Mouse (Mus musculus) stomach, embryonic 16.5 days (tissue): ENCODE results near the gene Plcb2. TPM values are rescaled to one million over a fixed set of nuclear protein-coding genes. Genes with fewer than 3 reads are reported as not detected.

Experiments used
- ATAC-seq: fragments of 200-750 bp; cut with Nextera tagmentation; 2 replicates; pipeline ENCODE4 v1.8.0; 2017; ENCODE audit warnings: moderate number of reproducible peaks, moderate TSS enrichment; ENCODE audit not compliant: insufficient read depth, low FRiP score
- H3K27ac ChIP-seq: fragments of 300-500 bp; sonication (generic); 2 replicates; pipeline ENCODE4 v1.5.1; 2014; ENCODE audit warnings: low read length
- H3K27me3 ChIP-seq: fragments of 300-500 bp; sonication (generic); 2 replicates; pipeline ENCODE4 v1.6.1; 2014; ENCODE audit warnings: low read length, control low read depth, mixed read lengths; ENCODE audit not compliant: control insufficient read depth, insufficient read depth
- H3K36me3 ChIP-seq: fragments of 300-500 bp; sonication (generic); 2 replicates; pipeline ENCODE4 v1.6.1; 2014; ENCODE audit warnings: low read length; ENCODE audit not compliant: control insufficient read depth, insufficient read depth
- H3K4me1 ChIP-seq: fragments of 300-500 bp; sonication (generic); 2 replicates; pipeline ENCODE4 v1.6.1; 2014; ENCODE audit warnings: low read length, control low read depth, mixed read lengths; ENCODE audit not compliant: control insufficient read depth, insufficient read depth
- H3K4me2 ChIP-seq: fragments of 300-500 bp; sonication (generic); 2 replicates; pipeline ENCODE4 v1.6.1; 2014; ENCODE audit warnings: low read depth, low read length, mixed read lengths
- H3K4me3 ChIP-seq: fragments of 300-500 bp; sonication (generic); replicated peaks from 2 replicates; pipeline ENCODE4 v1.5.1; 2014; ENCODE audit warnings: mild to moderate bottlenecking, low read length
- H3K9ac ChIP-seq: fragments of 300-500 bp; sonication (generic); 2 replicates; pipeline ENCODE4 v1.6.1; 2014; ENCODE audit warnings: low read length
- H3K9me3 ChIP-seq: fragments of 300-500 bp; sonication (generic); replicated peaks from 2 replicates; pipeline ENCODE4 v1.6.1; 2016; ENCODE audit warnings: low read length, control low read depth; ENCODE audit not compliant: control insufficient read depth
- WGBS: fragments of 180-500 bp; shearing (Covaris S2); extraction: QIAGEN DNeasy Blood & Tissue Kit; methylation state at CpG from one replicate; pipeline ENCODE4 v1.1.7; 2014; 5-methylcytosine and 5-hydroxymethylcytosine counted together
- polyA plus RNA-seq: library from polyadenylated mRNA; unstranded; fragments of >200 nt; fragmentation: Nextera tagmentation; extraction: Ambion mirVana; gene quantifications from 2 replicates; pipeline ENCODE4 v1.2.1, GENCODE M21; 2015

Gene Plcb2
- polyA plus RNA-seq, 1 experiment from 2014 or later: 1.4 TPM

GRCm38 (mm10) chr2:118673686-118674465 lies 54.4 kb downstream of the Plcb2 start:
- no peak overlapping the region for H3K9ac ChIP-seq
- no peak overlapping the region for H3K4me2 ChIP-seq
- H3K27ac ChIP-seq: no peak overlapping the region
- no peak for ATAC-seq
- H3K9me3 ChIP-seq: no peaks in the 10 kb centered on the region
- H3K27me3 ChIP-seq: peaks cover 32% of the 10 kb centered on the region
- no peaks in the 10 kb centered on the region for H3K36me3 ChIP-seq
- no peak overlapping the region for H3K4me3 ChIP-seq
- H3K4me1 ChIP-seq: peaks cover 10% of the 10 kb centered on the region
- WGBS: 29% methylated on average over 15 of the region's 15 CpGs

DNA sequence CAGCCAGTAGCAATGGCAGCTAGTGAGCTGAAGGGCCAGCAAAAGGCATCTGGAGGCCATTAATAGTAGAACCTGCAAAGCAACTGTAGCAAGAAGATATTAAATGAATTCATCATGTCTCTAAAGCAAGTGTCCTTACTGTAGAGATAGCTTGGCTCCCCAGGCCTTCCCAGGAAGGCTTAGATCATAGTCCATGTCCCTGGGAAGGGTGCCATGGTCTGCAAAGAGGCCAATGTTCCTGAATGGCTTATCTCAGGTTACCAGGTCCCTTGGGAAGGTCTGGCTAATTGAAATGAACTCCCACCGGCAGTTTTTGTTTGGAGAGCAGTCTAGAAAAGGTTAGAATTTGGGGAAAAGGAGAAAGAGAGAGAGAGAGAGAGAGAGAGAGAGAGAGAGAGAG lies 56.5 kb downstream of the Plcb2 start:
- 67% methylated on average over 1 of the region's 1 CpGs for WGBS
- H3K4me3 ChIP-seq: no peak overlapping the region
- H3K4me2 ChIP-seq: no peak overlapping the region
- no peaks in the 10 kb centered on the region for H3K36me3 ChIP-seq
- H3K27me3 ChIP-seq: peaks cover 17% of the 10 kb centered on the region
- H3K9me3 ChIP-seq: no peaks in the 10 kb centered on the region
- H3K9ac ChIP-seq: no peak overlapping the region
- H3K27ac ChIP-seq: no peak overlapping the region
- ATAC-seq: no peak
- H3K4me1 ChIP-seq: 0 out of 2 replicates have a peak, but pooled peaks cover 5% of the 10 kb centered on the region

DNA sequence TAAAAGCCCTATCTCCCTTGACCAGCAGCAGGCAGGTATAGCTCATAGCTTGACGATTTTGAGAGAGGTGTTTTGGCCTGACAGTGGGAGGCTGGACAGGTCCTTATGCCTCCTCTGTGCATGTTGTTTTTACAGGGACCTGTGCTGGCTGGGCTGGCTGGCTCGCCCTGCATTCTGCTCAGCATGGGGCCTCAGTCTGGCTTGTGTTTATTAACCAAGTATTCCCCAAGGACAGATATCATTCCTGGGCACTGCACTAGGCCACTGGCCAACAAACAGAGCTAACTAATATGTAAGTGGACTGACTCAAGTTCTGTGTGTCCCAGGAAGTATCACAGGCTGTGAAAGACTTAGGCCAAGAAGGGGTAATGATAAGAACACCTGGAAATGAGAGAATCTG lies 58.5 kb downstream of the Plcb2 start:
- Histone ChIP-seq H3K9me3 (no peaks in the 10 kb centered on the region), H3K4me1 (0 out of 2 replicates have a peak, but pooled peaks cover 2% of the 10 kb centered on the region), H3K27me3 (peaks cover 6% of the 10 kb centered on the region; the same call in 1 of the 2 replicates), H3K27ac (no peak overlapping the region), H3K4me2 (no peak overlapping the region), H3K4me3 (no peak overlapping the region), H3K36me3 (no peaks in the 10 kb centered on the region), H3K9ac (no peak overlapping the region)
- 23% methylated on average over 2 of the region's 2 CpGs for WGBS
- ATAC-seq: peak; percentile 32; the same call in 1 of the 2 replicates

DNA sequence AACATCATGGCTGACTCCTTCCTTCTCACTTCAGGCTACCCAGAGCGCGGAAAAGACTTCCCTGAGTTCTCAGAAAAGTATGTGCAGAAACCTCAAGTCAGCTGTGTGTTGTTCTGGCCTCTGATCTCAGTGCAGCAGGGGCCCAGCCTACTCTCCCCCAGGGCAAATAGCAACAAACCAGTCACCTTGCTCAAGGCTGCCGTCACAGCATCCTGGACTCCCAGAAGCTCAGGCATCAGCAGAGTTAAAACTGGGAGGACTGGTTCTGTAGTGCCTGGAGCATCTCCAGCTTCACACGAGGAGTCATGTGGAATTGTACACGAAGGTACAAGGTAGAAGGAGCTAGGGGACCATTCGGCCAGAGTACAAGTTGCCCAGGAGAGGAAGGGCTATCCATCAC lies 59.0 kb downstream of the Plcb2 start:
- no peak for ATAC-seq
- peaks cover 6% of the 10 kb centered on the region for H3K4me1 ChIP-seq
- H3K4me3 ChIP-seq: no peak overlapping the region
- H3K4me2 ChIP-seq: no peak overlapping the region
- H3K27ac ChIP-seq: peak overlapping the region; percentile 33; the same call in 1 of the 2 replicates
- H3K9ac ChIP-seq: no peak overlapping the region
- peaks cover 4% of the 10 kb centered on the region; the same call in 1 of the 2 replicates for H3K27me3 ChIP-seq
- 61% methylated on average over 6 of the region's 6 CpGs for WGBS
- H3K36me3 ChIP-seq: no peaks in the 10 kb centered on the region
- no peaks in the 10 kb centered on the region for H3K9me3 ChIP-seq

- no peak overlapping the region for H3K27ac ChIP-seq
- H3K27me3 ChIP-seq: no peaks in the 10 kb centered on the region
- H3K4me3 ChIP-seq: no peak overlapping the region
- no peak overlapping the region for H3K4me2 ChIP-seq
- ATAC-seq: no peak
- H3K9me3 ChIP-seq: no peaks in the 10 kb centered on the region
- WGBS: 52% methylated on average over 5 of the region's 5 CpGs
- no peak overlapping the region for H3K9ac ChIP-seq
- peaks cover 22% of the 10 kb centered on the region for H3K4me1 ChIP-seq
- H3K36me3 ChIP-seq: no peaks in the 10 kb centered on the region
These were observed 61.1 kb downstream of the Plcb2 start for GRCm38 (mm10) chr2:118667181-118667580.

GRCm38 (mm10) chr2:118665616-118666015 lies 62.6 kb downstream of the Plcb2 start:
- Histone ChIP-seq H3K27ac (no peak overlapping the region), H3K4me3 (no peak overlapping the region), H3K9me3 (no peaks in the 10 kb centered on the region), H3K27me3 (no peaks in the 10 kb centered on the region), H3K36me3 (no peaks in the 10 kb centered on the region), H3K9ac (no peak overlapping the region), H3K4me1 (peaks cover 22% of the 10 kb centered on the region), H3K4me2 (no peak overlapping the region)
- 80% methylated on average over 4 of the region's 4 CpGs for WGBS
- ATAC-seq: no peak

DNA sequence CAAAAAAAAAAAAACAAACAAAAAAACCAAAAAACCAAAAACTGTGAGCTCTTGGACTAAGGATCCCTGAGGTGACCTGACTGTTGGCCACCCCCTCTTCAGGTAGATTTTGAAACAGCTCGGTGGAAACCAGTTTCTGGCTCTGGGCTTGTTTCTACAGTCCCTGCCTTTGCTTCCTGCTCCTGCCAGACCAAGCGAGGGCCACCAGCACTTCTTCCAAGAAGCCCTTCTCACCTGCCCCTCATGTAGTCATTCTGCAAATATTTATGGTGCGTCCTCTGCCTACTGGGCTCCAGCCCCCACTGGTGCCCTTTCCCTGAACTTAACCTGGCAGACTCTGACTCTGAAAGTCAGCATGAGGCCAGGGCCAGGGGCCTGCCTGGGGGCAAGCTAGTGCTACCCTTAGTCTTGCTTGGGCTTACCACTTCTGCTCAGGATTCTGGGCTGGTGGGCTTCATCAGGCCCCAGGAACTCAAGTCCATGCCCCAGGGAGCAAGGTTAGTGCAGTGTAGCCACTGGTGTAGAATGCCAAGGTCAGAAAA lies 63.2 kb downstream of the Plcb2 start:
- no peak overlapping the region for H3K27ac ChIP-seq
- no peak overlapping the region for H3K4me2 ChIP-seq
- H3K27me3 ChIP-seq: no peaks in the 10 kb centered on the region
- no peak overlapping the region for H3K4me3 ChIP-seq
- 55% methylated on average over 3 of the region's 3 CpGs for WGBS
- peaks cover 25% of the 10 kb centered on the region for H3K4me1 ChIP-seq
- H3K9ac ChIP-seq: no peak overlapping the region
- ATAC-seq: no peak
- no peaks in the 10 kb centered on the region for H3K9me3 ChIP-seq
- no peaks in the 10 kb centered on the region for H3K36me3 ChIP-seq

DNA sequence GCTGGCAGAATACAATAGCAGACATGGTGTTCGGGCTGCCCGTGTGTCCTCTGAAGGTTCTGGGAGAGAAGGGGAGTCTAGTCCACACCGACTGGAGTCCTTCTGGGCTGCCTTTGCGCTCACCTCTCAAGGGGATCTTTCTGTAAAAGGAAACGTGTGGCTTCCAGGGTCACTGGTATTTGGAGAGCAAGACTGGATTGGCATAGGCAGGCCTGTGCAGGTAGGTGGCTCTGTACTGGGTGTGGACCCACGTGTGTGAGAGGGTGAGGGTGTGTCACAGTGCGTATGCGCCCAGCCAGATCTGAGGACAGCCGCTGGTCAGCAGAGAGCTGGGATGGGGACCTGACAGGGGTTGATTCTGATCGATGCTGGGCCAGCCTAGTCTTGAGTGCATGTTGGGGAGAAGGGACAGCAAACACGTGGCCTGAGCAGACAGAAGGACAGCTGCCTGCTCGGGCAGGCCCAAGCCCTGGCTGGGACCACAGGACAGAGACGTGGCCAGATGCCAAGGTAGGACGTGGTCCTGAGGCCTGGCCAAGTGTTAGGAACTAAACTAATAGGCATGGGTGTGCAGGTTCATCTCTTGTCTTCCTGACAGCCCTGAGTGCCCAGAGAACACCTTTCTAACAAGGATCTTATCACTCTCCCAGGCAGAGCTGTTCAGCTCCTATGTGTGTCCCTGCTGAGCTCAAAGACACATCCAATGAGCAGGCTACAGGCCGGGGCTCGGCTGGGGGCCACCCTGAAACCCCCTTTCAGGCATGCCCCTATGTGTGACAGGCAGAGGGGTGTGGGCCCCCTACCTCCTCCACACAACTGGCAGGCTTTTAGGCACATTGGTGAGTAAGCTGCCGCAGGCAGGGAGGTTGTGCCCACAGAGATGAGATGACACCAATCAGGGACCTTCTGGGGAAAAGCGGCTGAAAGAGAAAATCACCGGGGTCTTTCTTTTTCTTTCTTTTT lies 64.2 kb downstream of the Plcb2 start:
- Histone ChIP-seq H3K27me3 (no peaks in the 10 kb centered on the region), H3K36me3 (no peaks in the 10 kb centered on the region), H3K27ac (peak overlapping the region; percentile 84), H3K4me3 (peak overlapping the region; percentile 47), H3K9me3 (no peaks in the 10 kb centered on the region), H3K9ac (peak overlapping the region; percentile 67), H3K4me1 (peaks cover 32% of the 10 kb centered on the region), H3K4me2 (peak overlapping the region; percentile 68)
- 53% methylated on average over 19 of the region's 19 CpGs for WGBS
- ATAC-seq: peak; percentile 84
